9 mouse cellular contexts compared by ENCODE assay signal in genomic region chrX:44228847-44229246, GRCm38 (mm10).
A peak's percentile ranks its signal among the peaks of the same experiment; 100 is the strongest.
DNase-seq lines count a peak whose midpoint lies in the region; ATAC-seq and TF ChIP-seq lines count a peak whose summit lies in the region.
"Had no signal": no experiment of that assay in that cellular context is flagged by ENCODE, and none has a peak within 500 bp of the region (broad histone marks: within the 10 kb centered on the region; RNA-seq: fewer than 3 reads in every experiment).

No protein-coding gene starts in this region.

- H3K9me3 ChIP-seq in intestine, postnatal 0 days (ENCODE audit: control insufficient read depth), result no peaks in the 10 kb centered on the region
- H3K9me3 ChIP-seq in intestine, embryonic 16.5 days (ENCODE audit: control insufficient read depth, low read length), result no peaks in the 10 kb centered on the region

- DNase-seq in right cerebral cortex, adult 18-20 months, result peak; percentile 7
- DNase-seq in right cerebral cortex, postnatal 36 days (ENCODE audit: low spot score in 2 of 2), result no peak
- DNase-seq in embryo, embryonic 11 days, result peak; percentile 23
- peak; percentile 41 for DNase-seq in testis, postnatal 10 days (ENCODE audit: low spot score)
- no peak for DNase-seq in gastrocnemius, postnatal 36 days
- DNase-seq in gastrocnemius, adult 8-10 months (ENCODE audit: low spot score in 2 of 2), result no peak
- DNase-seq: thymus, postnatal 25 days had no signal

- H3K4me2 ChIP-seq in intestine, postnatal 0 days (replicated peaks; ENCODE audit: low read depth), result no peak overlapping the region
- H3K4me2 ChIP-seq in intestine, embryonic 16.5 days (ENCODE audit: low read depth, low read length), result no peak overlapping the region

- H3K9ac ChIP-seq in intestine, postnatal 0 days (ENCODE audit: low read depth, low read length), result no peak overlapping the region
- no peak overlapping the region for H3K9ac ChIP-seq in intestine, embryonic 16.5 days (ENCODE audit: low read depth, low read length)

- 23% methylated on average over 2 of the region's 2 CpGs for WGBS in intestine, postnatal 0 days
- 21% methylated on average over 2 of the region's 2 CpGs for WGBS in intestine, embryonic 16.5 days

- H3K27ac ChIP-seq in intestine, postnatal 0 days (ENCODE audit: low read depth, low read length), result no peak overlapping the region
- H3K27ac ChIP-seq in intestine, embryonic 16.5 days (ENCODE audit: low read length), result no peak overlapping the region

- ATAC-seq in intestine, postnatal 0 days, result no peak
- ATAC-seq in intestine, embryonic 16.5 days, result no peak

- intact Hi-C loops in gastrocnemius, postnatal 36 days (cut with DNase I), result no loop called here

- H3K27me3 ChIP-seq in intestine, postnatal 0 days (replicated peaks; ENCODE audit: control insufficient read depth, insufficient read depth, low read length), result no peaks in the 10 kb centered on the region
- no peaks in the 10 kb centered on the region for H3K27me3 ChIP-seq in intestine, embryonic 16.5 days (replicated peaks; ENCODE audit: control insufficient read depth, insufficient read depth, low read length)

- no peaks in the 10 kb centered on the region for H3K36me3 ChIP-seq in intestine, postnatal 0 days (ENCODE audit: control insufficient read depth, insufficient read depth)
- no peaks in the 10 kb centered on the region for H3K36me3 ChIP-seq in intestine, embryonic 16.5 days (ENCODE audit: control insufficient read depth, insufficient read depth, low read length)

- no peaks in the 10 kb centered on the region for H3K4me1 ChIP-seq in intestine, postnatal 0 days (replicated peaks; ENCODE audit: control insufficient read depth, insufficient read depth, low read length)
- no peaks in the 10 kb centered on the region for H3K4me1 ChIP-seq in intestine, embryonic 16.5 days (ENCODE audit: control insufficient read depth, insufficient read depth, low read length)

- peak; percentile 66 for TF ChIP-seq CTCF in intestine, postnatal 0 days (IDR thresholded peaks at IDR 0.05; ENCODE audit: low read depth)

- no peak overlapping the region for H3K4me3 ChIP-seq in intestine, postnatal 0 days (ENCODE audit: low read depth, low read length)
- no peak overlapping the region for H3K4me3 ChIP-seq in intestine, embryonic 16.5 days (ENCODE audit: low read length)

Comparison
In these comparisons a context has a peak if more than half of its experiments do, and no peak if none do; other contexts are left out.
1. DNase-seq: peak in right cerebral cortex, adult 18-20 months (single experiment), embryo, embryonic 11 days (single experiment) and testis, postnatal 10 days (single experiment); none in right cerebral cortex, postnatal 36 days (0 of 2), gastrocnemius, postnatal 36 days (0 of 2) and gastrocnemius, adult 8-10 months (0 of 2).